ENCODE assay signal across 17 mouse cellular contexts in the genomic region with DNA sequence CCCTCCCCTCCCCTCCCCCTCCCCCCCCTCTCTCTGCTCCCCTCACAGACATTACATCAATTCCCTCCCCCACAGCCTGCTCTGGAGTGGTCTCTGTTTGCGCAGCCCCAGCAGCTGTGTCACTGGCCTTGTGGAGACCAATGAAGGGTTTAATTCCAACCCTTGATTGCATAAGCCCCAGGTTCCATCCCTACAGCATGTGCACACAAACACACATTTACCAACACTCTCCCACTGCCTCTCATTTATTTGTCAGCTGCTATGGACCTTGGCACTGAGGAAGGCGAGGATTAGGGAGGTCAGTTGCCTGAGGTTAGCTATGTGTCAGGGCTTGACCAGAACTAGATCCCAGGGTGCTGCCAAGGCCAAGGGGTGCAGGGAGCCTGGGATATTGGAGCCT. TPM values are rescaled to one million over a fixed set of nuclear protein-coding genes. Genes with fewer than 3 reads are reported as not detected.
DNase-seq lines count a peak whose midpoint lies in the region; ATAC-seq and TF ChIP-seq lines count a peak whose summit lies in the region.
"Had no signal": no experiment of that assay in that cellular context is flagged by ENCODE, and none has a peak within 500 bp of the region (broad histone marks: within the 10 kb centered on the region; RNA-seq: fewer than 3 reads in every experiment).

No protein-coding gene starts in this region.

- ATAC-seq in hindbrain, embryonic 13.5 days (ENCODE audit: low FRiP score) = no peak
- peak; percentile 35; the same call in 1 of the 2 replicates for ATAC-seq in stomach, embryonic 14.5 days (ENCODE audit: insufficient number of reproducible peaks, insufficient read depth, low FRiP score, low read depth)
- ATAC-seq in stomach, postnatal 0 days (ENCODE audit: low FRiP score, low TSS enrichment) = no peak
- ATAC-seq in liver, embryonic 13.5 days (ENCODE audit: low read depth) = peak; percentile 74
- ATAC-seq: activated CD4-positive, CD25-positive, alpha-beta regulatory T cell, adult 4 months; intestine, postnatal 0 days had no signal

- H3K4me3 ChIP-seq in hindbrain, embryonic 10.5 days = no peak overlapping the region
- H3K4me3 ChIP-seq in hindbrain, embryonic 13.5 days = no peak overlapping the region
- H3K4me3 ChIP-seq in stomach, embryonic 14.5 days (ENCODE audit: low read depth, low read length) = no peak overlapping the region
- no peak overlapping the region for H3K4me3 ChIP-seq in stomach, postnatal 0 days (ENCODE audit: low read depth, low read length)
- H3K4me3 ChIP-seq in liver, embryonic 13.5 days (replicated peaks) = no peak overlapping the region
- H3K4me3 ChIP-seq: stomach, embryonic 15.5 days had no signal

- DNase-seq in hindbrain, embryonic 10.5 days (ENCODE audit: low spot score) = no peak
- DNase-seq in stomach, postnatal 0 days (ENCODE audit: low spot score) = no peak
- DNase-seq in liver, embryonic 13.5 days = no peak
- DNase-seq in gastrocnemius, postnatal 4 days (ENCODE audit: low spot score in 2 of 2) = no peak
- DNase-seq in thymus, postnatal 4 days = no peak
- DNase-seq: cerebellum, adult 18-20 months; heart, adult 18-20 months; kidney, postnatal 4 days; layer of hippocampus, postnatal 36 days; left cerebral cortex, postnatal 4 days had no signal

- TF ChIP-seq CTCF in stomach, postnatal 0 days (IDR thresholded peaks at IDR 0.05; ENCODE audit: low read depth) = no peak

- peaks cover 17% of the 10 kb centered on the region for H3K4me1 ChIP-seq in hindbrain, embryonic 10.5 days (replicated peaks)
- peaks cover 12% of the 10 kb centered on the region for H3K4me1 ChIP-seq in hindbrain, embryonic 13.5 days (replicated peaks)
- H3K4me1 ChIP-seq in stomach, embryonic 14.5 days (ENCODE audit: control insufficient read depth, insufficient read depth, low read length) = no peaks in the 10 kb centered on the region
- H3K4me1 ChIP-seq in stomach, postnatal 0 days (replicated peaks; ENCODE audit: control insufficient read depth, insufficient read depth) = no peaks in the 10 kb centered on the region
- peaks cover 25% of the 10 kb centered on the region for H3K4me1 ChIP-seq in liver, embryonic 13.5 days (replicated peaks)

- TF ChIP-seq EP300 in stomach, postnatal 0 days (optimal IDR thresholded peaks at IDR 0.05) = no peak

- WGBS in hindbrain, embryonic 10.5 days = 69% methylated on average over 2 of the region's 2 CpGs
- WGBS in hindbrain, embryonic 13.5 days = 45% methylated on average over 2 of the region's 2 CpGs
- WGBS in stomach, embryonic 14.5 days = 44% methylated on average over 2 of the region's 2 CpGs
- 55% methylated on average over 2 of the region's 2 CpGs for WGBS in stomach, postnatal 0 days
- WGBS in liver, embryonic 13.5 days (ENCODE audit: insufficient replicate concordance) = 28% methylated on average over 2 of the region's 2 CpGs

- H3K27ac ChIP-seq in hindbrain, embryonic 10.5 days = 0 out of 2 replicates have a peak overlapping the region, but pooled peaks have one; percentile 40
- H3K27ac ChIP-seq in hindbrain, embryonic 13.5 days = no peak overlapping the region
- no peak overlapping the region for H3K27ac ChIP-seq in stomach, embryonic 14.5 days (ENCODE audit: low read length)
- no peak overlapping the region for H3K27ac ChIP-seq in stomach, postnatal 0 days (replicated peaks)
- H3K27ac ChIP-seq in liver, embryonic 13.5 days = no peak overlapping the region
- H3K27ac ChIP-seq: stomach, embryonic 15.5 days had no signal

- H3K27me3 ChIP-seq in hindbrain, embryonic 10.5 days (ENCODE audit: insufficient read depth, poor library complexity, severe bottlenecking) = peaks cover 39% of the 10 kb centered on the region
- peaks cover 58% of the 10 kb centered on the region for H3K27me3 ChIP-seq in hindbrain, embryonic 13.5 days
- peaks cover 23% of the 10 kb centered on the region for H3K27me3 ChIP-seq in stomach, embryonic 14.5 days (ENCODE audit: control insufficient read depth, insufficient read depth, low read length)
- peaks cover 8% of the 10 kb centered on the region for H3K27me3 ChIP-seq in stomach, postnatal 0 days (ENCODE audit: control insufficient read depth, insufficient read depth, low read length)
- H3K27me3 ChIP-seq in liver, embryonic 13.5 days = peaks cover 16% of the 10 kb centered on the region

- no peaks in the 10 kb centered on the region for H3K36me3 ChIP-seq in hindbrain, embryonic 10.5 days
- no peaks in the 10 kb centered on the region for H3K36me3 ChIP-seq in hindbrain, embryonic 13.5 days
- H3K36me3 ChIP-seq in stomach, embryonic 14.5 days (ENCODE audit: control insufficient read depth, insufficient read depth, low read length) = no peaks in the 10 kb centered on the region
- no peaks in the 10 kb centered on the region for H3K36me3 ChIP-seq in stomach, postnatal 0 days (ENCODE audit: control insufficient read depth, insufficient read depth, low read length)
- H3K36me3 ChIP-seq in liver, embryonic 13.5 days = no peaks in the 10 kb centered on the region
- H3K36me3 ChIP-seq: stomach, embryonic 15.5 days had no signal

- no peak overlapping the region for H3K9ac ChIP-seq in hindbrain, embryonic 13.5 days
- H3K9ac ChIP-seq in stomach, embryonic 14.5 days (replicated peaks; ENCODE audit: low read depth, low read length) = no peak overlapping the region
- no peak overlapping the region for H3K9ac ChIP-seq in stomach, postnatal 0 days (ENCODE audit: low read length)
- H3K9ac ChIP-seq in liver, embryonic 13.5 days = no peak overlapping the region
- H3K9ac ChIP-seq: stomach, embryonic 15.5 days had no signal

- H3K9me3 ChIP-seq in hindbrain, embryonic 10.5 days = no peaks in the 10 kb centered on the region
- H3K9me3 ChIP-seq in hindbrain, embryonic 13.5 days = no peaks in the 10 kb centered on the region
- no peaks in the 10 kb centered on the region for H3K9me3 ChIP-seq in stomach, embryonic 14.5 days (ENCODE audit: control insufficient read depth, low read depth, low read length)
- no peaks in the 10 kb centered on the region for H3K9me3 ChIP-seq in stomach, postnatal 0 days (ENCODE audit: control insufficient read depth, low read length)
- H3K9me3 ChIP-seq in liver, embryonic 13.5 days (replicated peaks) = no peaks in the 10 kb centered on the region
- H3K9me3 ChIP-seq: stomach, embryonic 15.5 days had no signal

- H3K4me2 ChIP-seq in hindbrain, embryonic 13.5 days = no peak overlapping the region
- no peak overlapping the region for H3K4me2 ChIP-seq in stomach, embryonic 14.5 days (replicated peaks; ENCODE audit: low read depth, low read length)
- H3K4me2 ChIP-seq in stomach, postnatal 0 days (replicated peaks; ENCODE audit: low read depth) = no peak overlapping the region
- H3K4me2 ChIP-seq in liver, embryonic 13.5 days = no peak overlapping the region
- H3K4me2 ChIP-seq: stomach, embryonic 15.5 days had no signal

RNA-seq across cellular contexts. Expression of a gene that starts 10.2 kb away (rescaled TPM):
- polyA plus RNA-seq in hindbrain, embryonic 10.5 days (2016; fragmentation: Nextera tagmentation; extraction: Ambion mirVana) = 1.3 and 1.8 TPM in 2 replicates
- 1.3 and 1.9 TPM in 2 replicates for polyA plus RNA-seq in hindbrain, embryonic 13.5 days (2015; fragmentation: Nextera tagmentation; extraction: Ambion mirVana)
- polyA plus RNA-seq in stomach, embryonic 14.5 days (2014; fragmentation: Nextera tagmentation; extraction: Ambion mirVana) = 1.7 and 2.3 TPM in 2 replicates
- polyA plus RNA-seq in stomach, postnatal 0 days (2015; fragmentation: Nextera tagmentation; extraction: Ambion mirVana) = 1.1 and 1.2 TPM in 2 replicates
- polyA plus RNA-seq in liver, embryonic 13.5 days (2015; fragmentation: Nextera tagmentation; extraction: Ambion mirVana) = 0.83 and 0.92 TPM in 2 replicates
- total RNA-seq in gastrocnemius, postnatal 4 days (2021) = 10 to 100 TPM in 1 of 2 experiments, 1 to 10 TPM in 1; 9.6 to 10.3 TPM
- total RNA-seq: MEL had no signal
- polyA plus RNA-seq: activated CD4-positive, CD25-positive, alpha-beta regulatory T cell, adult 4 months had no signal

RNA-seq across cellular contexts. Expression of a gene that starts 32.3 kb away (rescaled TPM):
- 1.4 and 2.7 TPM in 2 replicates for polyA plus RNA-seq in hindbrain, embryonic 10.5 days (2016; fragmentation: Nextera tagmentation; extraction: Ambion mirVana)
- 1.7 and 2.2 TPM in 2 replicates for polyA plus RNA-seq in hindbrain, embryonic 13.5 days (2015; fragmentation: Nextera tagmentation; extraction: Ambion mirVana)
- 4.3 and 4.9 TPM in 2 replicates for polyA plus RNA-seq in stomach, embryonic 14.5 days (2014; fragmentation: Nextera tagmentation; extraction: Ambion mirVana)
- polyA plus RNA-seq in stomach, postnatal 0 days (2015; fragmentation: Nextera tagmentation; extraction: Ambion mirVana) = 3.2 and 3.6 TPM in 2 replicates
- polyA plus RNA-seq in liver, embryonic 13.5 days (2015; fragmentation: Nextera tagmentation; extraction: Ambion mirVana) = 7.5 and 7.8 TPM in 2 replicates
- total RNA-seq in gastrocnemius, postnatal 4 days (2021) = 1 to 10 TPM; 3.1 to 3.4 TPM
- total RNA-seq: MEL had no signal

RNA-seq across cellular contexts. Expression of a gene that starts 44.3 kb away (rescaled TPM):
- polyA plus RNA-seq in hindbrain, embryonic 10.5 days (2016; fragmentation: Nextera tagmentation; extraction: Ambion mirVana) = 0.73 and 1.1 TPM in 2 replicates
- 1.7 and 2.0 TPM in 2 replicates for polyA plus RNA-seq in hindbrain, embryonic 13.5 days (2015; fragmentation: Nextera tagmentation; extraction: Ambion mirVana)
- polyA plus RNA-seq in stomach, embryonic 14.5 days (2014; fragmentation: Nextera tagmentation; extraction: Ambion mirVana) = 0.13 TPM in 1 of 2 replicates, not detected in the other
- 0.04 TPM in 1 of 2 replicates, not detected in the other for polyA plus RNA-seq in stomach, postnatal 0 days (2015; fragmentation: Nextera tagmentation; extraction: Ambion mirVana)
- polyA plus RNA-seq in liver, embryonic 13.5 days (2015; fragmentation: Nextera tagmentation; extraction: Ambion mirVana) = not detected in 2 replicates
- total RNA-seq in gastrocnemius, postnatal 4 days (2021) = 1 to 10 TPM; 1.1 to 1.2 TPM
- total RNA-seq: heart, adult 18-20 months; MEL had no signal
- polyA plus RNA-seq: activated CD4-positive, CD25-positive, alpha-beta regulatory T cell, adult 4 months; intestine, postnatal 0 days; lung, embryonic 16.5 days had no signal

Comparison
In these comparisons a context has a peak if more than half of its experiments do, and no peak if none do; other contexts are left out.
1. ATAC-seq: peak in stomach, embryonic 14.5 days (single experiment) and liver, embryonic 13.5 days (single experiment); none in hindbrain, embryonic 13.5 days (single experiment) and stomach, postnatal 0 days (single experiment).